Mouse (Mus musculus) CD8-positive naive resting alpha-beta T cell, adult 57 days (primary cell): ENCODE results near the gene Sh3bp5. TPM values are rescaled to one million over a fixed set of nuclear protein-coding genes. Genes with fewer than 3 reads are reported as not detected.

Experiments used
- total RNA-seq: library from RNA; stranded (reverse); gene quantifications from one replicate; pipeline ENCODE4 v1.2.4, GENCODE M21; 2023

Gene Sh3bp5
- 103 TPM for total RNA-seq

DNA sequence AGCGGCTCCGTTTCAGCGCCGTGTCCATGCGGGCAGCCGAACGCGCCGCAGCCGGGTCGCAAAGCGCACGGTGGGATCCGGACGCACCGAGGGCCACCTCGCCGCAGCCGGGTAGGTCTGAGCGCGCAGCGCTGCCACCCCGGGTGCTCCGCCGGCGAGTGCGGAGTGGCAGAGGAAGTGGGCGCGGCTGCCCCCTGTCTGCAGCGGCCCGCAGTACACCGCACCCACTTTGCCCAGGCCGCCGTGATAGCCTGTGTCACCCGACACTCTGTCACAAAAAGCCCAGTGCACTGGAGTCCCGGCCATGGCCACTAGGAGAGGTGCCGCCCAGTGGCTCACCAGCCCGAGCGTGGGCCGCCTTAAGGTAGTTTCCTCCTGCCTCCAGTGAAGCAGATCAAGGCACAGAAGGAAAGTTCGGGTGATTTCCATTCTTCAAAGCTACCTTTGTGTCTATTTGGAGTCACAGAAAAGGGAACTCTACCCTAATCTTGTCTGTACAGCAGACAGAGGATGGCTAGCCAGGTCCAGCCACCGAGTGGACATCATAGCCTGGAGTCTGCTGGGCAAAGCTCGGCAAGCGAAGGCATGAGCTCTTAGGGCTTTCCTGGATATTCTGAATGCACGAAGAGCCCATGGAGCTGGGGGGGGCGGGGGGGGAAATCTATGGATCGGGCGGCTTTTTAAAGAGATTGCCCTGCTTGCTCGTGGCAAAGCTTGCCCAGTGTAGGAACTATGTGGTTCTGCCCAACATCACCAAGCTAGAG lies at the start of gene Sh3bp5:
TSS of gene Sh3bp5 (minus strand) at position 149 of the 764 bp plus-strand sequence.

DNA sequence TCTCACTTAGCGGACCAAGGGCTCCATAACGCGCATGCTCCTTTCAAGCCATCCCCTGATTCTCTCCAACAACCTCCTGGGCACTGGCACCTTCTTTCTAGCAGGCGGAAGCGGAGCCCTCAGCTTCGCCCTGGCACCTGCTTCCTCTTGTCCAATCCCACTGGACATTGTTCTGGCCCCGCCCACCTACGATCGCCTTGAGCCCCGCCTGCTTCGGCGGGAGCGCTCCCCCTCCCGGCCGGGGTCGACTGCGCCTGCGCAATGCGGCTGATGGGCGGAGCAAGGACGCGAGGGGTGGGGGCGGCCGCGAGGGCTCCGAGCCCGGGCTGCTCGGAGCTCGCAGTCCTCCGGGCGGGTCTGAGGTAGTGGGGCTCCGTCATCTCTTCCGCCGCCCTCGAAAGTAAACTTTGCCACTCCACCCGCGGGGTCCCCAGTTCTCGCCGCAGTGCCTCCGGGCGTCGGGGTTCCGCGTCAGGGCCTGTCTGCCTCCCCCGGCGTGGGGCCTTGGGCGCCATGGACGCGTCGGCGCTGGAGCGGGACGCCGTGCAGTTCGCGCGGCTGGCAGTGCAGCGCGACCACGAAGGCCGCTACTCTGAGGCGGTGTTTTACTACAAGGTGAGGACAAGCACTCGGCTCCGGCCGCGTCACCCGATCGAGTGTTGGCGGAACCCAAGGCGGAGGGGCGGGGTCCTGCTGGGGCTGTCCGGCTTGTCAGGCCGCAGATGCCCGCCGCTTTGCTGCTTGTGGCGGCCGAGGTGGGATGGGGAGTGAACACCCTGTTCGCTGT lies 99.3 kb downstream of the Sh3bp5 start, which contains the start of gene Capn7:
TSS of gene Capn7 (plus strand) at position 270 of the 787 bp plus-strand sequence.

DNA sequence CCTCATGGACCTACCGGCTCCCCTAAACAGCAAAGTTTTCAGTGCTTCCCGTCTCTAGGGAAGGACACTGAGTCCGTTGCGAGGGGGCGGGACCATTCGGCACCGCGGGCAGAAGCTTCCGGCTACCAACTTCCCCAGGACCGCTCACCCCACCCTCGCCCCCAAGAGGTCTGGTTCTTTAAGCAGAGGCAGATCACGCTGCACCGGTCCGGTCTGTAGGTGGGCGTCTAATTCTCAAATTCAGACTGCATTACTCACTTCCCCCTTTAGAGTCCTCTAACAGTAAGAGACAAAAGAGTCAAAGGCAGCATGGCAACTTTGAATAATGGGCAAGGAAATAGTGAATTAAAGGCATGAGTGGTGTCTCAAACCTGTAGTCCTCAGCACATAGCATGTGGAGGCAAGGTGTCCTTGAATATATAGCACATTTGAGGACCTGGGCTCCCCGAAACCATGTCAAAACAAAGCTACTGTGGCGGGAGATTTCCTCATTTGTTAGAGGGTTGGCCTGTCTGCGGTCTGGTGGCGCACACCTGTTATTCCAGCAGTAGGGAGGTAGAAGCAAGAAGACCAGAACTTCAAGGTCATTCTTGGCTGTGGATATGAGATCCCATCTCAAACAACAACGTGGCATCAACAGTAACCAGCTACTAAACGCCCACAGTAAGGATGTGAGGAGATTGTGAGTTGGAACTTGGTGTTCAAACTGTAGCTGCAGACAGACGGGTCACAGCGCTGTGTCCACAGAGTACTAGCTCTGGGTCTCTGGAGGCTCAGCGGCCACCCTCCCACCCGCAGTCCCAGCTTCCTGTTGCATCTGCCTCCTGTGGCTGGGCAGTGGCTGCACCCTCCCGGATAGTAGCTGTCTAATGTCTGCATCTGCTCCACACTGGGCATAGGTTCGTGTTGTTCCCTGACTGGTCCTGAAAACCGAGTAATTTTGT lies 111.8 kb downstream of the Sh3bp5 start, which contains the start of gene Dnah1:
TSS of gene Dnah1 (minus strand) at position 48 of the 944 bp plus-strand sequence.

Other genes with a start within 250 kb of the Sh3bp5 start
- gene Tnnc1, start 227.8 kb downstream of the Sh3bp5 start, total RNA-seq = not detected
- gene Nisch, start 219.1 kb downstream of the Sh3bp5 start, total RNA-seq = 400 TPM
- gene Sema3g, start 218.2 kb downstream of the Sh3bp5 start, total RNA-seq = not detected
- gene Phf7, start 184.8 kb downstream of the Sh3bp5 start, total RNA-seq = 10.4 TPM
- gene Bap1, start 184.6 kb downstream of the Sh3bp5 start, total RNA-seq = 104 TPM
- gene Dnah1, start 112.2 kb downstream of the Sh3bp5 start, total RNA-seq = 0.06 TPM
- gene Capn7, start 99.4 kb downstream of the Sh3bp5 start, total RNA-seq = 39.8 TPM
- 42.9 TPM for gene Eaf1, start 58.3 kb upstream of the Sh3bp5 start, total RNA-seq
- gene Mettl6, start 59.0 kb upstream of the Sh3bp5 start, total RNA-seq = 33.3 TPM
- 0.77 TPM for gene Colq, start 155.3 kb upstream of the Sh3bp5 start, total RNA-seq
- not detected for gene Gm49387, start 204.8 kb upstream of the Sh3bp5 start, total RNA-seq
- 7.8 TPM for gene Btd, start 204.9 kb upstream of the Sh3bp5 start, total RNA-seq
- gene Hacl1, start 205.2 kb upstream of the Sh3bp5 start, total RNA-seq = 9.0 TPM